Mouse (Mus musculus): ENCODE data around the gene Prkaa2. TPM values are rescaled to one million over a fixed set of nuclear protein-coding genes. Genes with fewer than 3 reads are reported as not detected.

Gene Prkaa2
- polyA plus RNA-seq, 1 experiment from 2014 or later, result 0.72 TPM

DNA sequence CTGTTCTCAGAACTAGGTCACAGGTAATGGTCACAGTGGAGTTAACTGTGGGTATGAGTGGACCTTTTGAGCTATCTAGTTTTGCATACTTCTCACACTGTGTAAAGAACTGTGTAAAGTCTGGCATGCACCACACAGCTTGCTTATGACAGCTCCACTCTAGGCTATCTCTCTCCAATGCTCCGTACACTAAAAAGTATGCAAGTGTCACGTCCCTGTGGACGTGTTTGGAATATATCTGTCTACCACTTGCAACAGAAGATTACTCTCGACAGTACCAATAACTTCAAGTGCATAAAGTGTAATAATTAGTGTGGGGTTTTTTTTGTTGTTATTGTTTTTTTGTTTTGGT lies 8.4 kb downstream of the Prkaa2 start:
- 85% methylated on average over 4 of the region's 4 CpGs for WGBS
- no peak for ATAC-seq (ENCODE audit: insufficient number of reproducible peaks, low FRiP score, low TSS enrichment, low read depth)
- Histone ChIP-seq H3K4me3 (ENCODE audit: low read depth, low read length) (no peak overlapping the region), H3K4me1 (ENCODE audit: control insufficient read depth, insufficient read depth, low read length) (no peaks in the 10 kb centered on the region), H3K27me3 (ENCODE audit: control insufficient read depth, insufficient read depth, low read length) (no peaks in the 10 kb centered on the region), H3K4me2 (ENCODE audit: low read depth, severe bottlenecking) (no peak overlapping the region), H3K36me3 (ENCODE audit: control insufficient read depth, insufficient read depth, low read length) (no peaks in the 10 kb centered on the region), H3K9ac (ENCODE audit: low read length) (no peak overlapping the region), H3K9me3 (ENCODE audit: control insufficient read depth, low read length) (no peaks in the 10 kb centered on the region), H3K27ac (replicated peaks; ENCODE audit: low read depth, low read length) (no peak overlapping the region)
- DNase-seq (ENCODE audit: low spot score), result no peak

GRCm38 (mm10) chr4:105100508-105101336 lies 9.0 kb downstream of the Prkaa2 start:
- no peak overlapping the region for H3K27ac ChIP-seq (replicated peaks; ENCODE audit: low read depth, low read length)
- DNase-seq (ENCODE audit: low spot score), result no peak
- no peak overlapping the region for H3K4me3 ChIP-seq (ENCODE audit: low read depth, low read length)

GRCm38 (mm10) chr4:105098660-105099059 lies 11.0 kb downstream of the Prkaa2 start:
- no peak overlapping the region for H3K4me2 ChIP-seq (ENCODE audit: low read depth, severe bottlenecking)

More at GRCm38 (mm10) chr4:105100508-105101336, 9.0 kb downstream of the Prkaa2 start:
- WGBS, result 59% methylated on average over 5 of the region's 5 CpGs
- H3K9me3 ChIP-seq (ENCODE audit: control insufficient read depth, low read length), result no peaks in the 10 kb centered on the region
- no peak overlapping the region for H3K9ac ChIP-seq (ENCODE audit: low read length)
- H3K4me2 ChIP-seq (ENCODE audit: low read depth, severe bottlenecking), result no peak overlapping the region
- H3K4me1 ChIP-seq (ENCODE audit: control insufficient read depth, insufficient read depth, low read length), result no peaks in the 10 kb centered on the region
- ATAC-seq (ENCODE audit: insufficient number of reproducible peaks, low FRiP score, low TSS enrichment, low read depth), result no peak
- no peaks in the 10 kb centered on the region for H3K27me3 ChIP-seq (ENCODE audit: control insufficient read depth, insufficient read depth, low read length)
- no peaks in the 10 kb centered on the region for H3K36me3 ChIP-seq (ENCODE audit: control insufficient read depth, insufficient read depth, low read length)

GRCm38 (mm10) chr4:105098158-105098557 lies 11.5 kb downstream of the Prkaa2 start:
- no peak for DNase-seq (ENCODE audit: low spot score)
- no peak overlapping the region for H3K4me3 ChIP-seq (ENCODE audit: low read depth, low read length)
- 90% methylated on average over 8 of the region's 8 CpGs for WGBS
- no peaks in the 10 kb centered on the region for H3K36me3 ChIP-seq (ENCODE audit: control insufficient read depth, insufficient read depth, low read length)
- no peak for ATAC-seq (ENCODE audit: insufficient number of reproducible peaks, low FRiP score, low TSS enrichment, low read depth)
- no peaks in the 10 kb centered on the region for H3K9me3 ChIP-seq (ENCODE audit: control insufficient read depth, low read length)
- H3K27ac ChIP-seq (replicated peaks; ENCODE audit: low read depth, low read length), result no peak overlapping the region
- H3K4me1 ChIP-seq (ENCODE audit: control insufficient read depth, insufficient read depth, low read length), result no peaks in the 10 kb centered on the region
- no peaks in the 10 kb centered on the region for H3K27me3 ChIP-seq (ENCODE audit: control insufficient read depth, insufficient read depth, low read length)
- no peak overlapping the region for H3K9ac ChIP-seq (ENCODE audit: low read length)
- H3K4me2 ChIP-seq (ENCODE audit: low read depth, severe bottlenecking), result no peak overlapping the region

More at GRCm38 (mm10) chr4:105098660-105099059, 11.0 kb downstream of the Prkaa2 start:
- no peaks in the 10 kb centered on the region for H3K9me3 ChIP-seq (ENCODE audit: control insufficient read depth, low read length)
- DNase-seq (ENCODE audit: low spot score) (no peak), ATAC-seq (ENCODE audit: insufficient number of reproducible peaks, low FRiP score, low TSS enrichment, low read depth) (no peak)
- H3K36me3 ChIP-seq (ENCODE audit: control insufficient read depth, insufficient read depth, low read length), result no peaks in the 10 kb centered on the region
- H3K4me1 ChIP-seq (ENCODE audit: control insufficient read depth, insufficient read depth, low read length), result no peaks in the 10 kb centered on the region
- no peaks in the 10 kb centered on the region for H3K27me3 ChIP-seq (ENCODE audit: control insufficient read depth, insufficient read depth, low read length)
- H3K4me3 ChIP-seq (ENCODE audit: low read depth, low read length), result no peak overlapping the region
- 89% methylated on average over 7 of the region's 7 CpGs for WGBS
- H3K9ac ChIP-seq (ENCODE audit: low read length), result no peak overlapping the region
- no peak overlapping the region for H3K27ac ChIP-seq (replicated peaks; ENCODE audit: low read depth, low read length)

DNA sequence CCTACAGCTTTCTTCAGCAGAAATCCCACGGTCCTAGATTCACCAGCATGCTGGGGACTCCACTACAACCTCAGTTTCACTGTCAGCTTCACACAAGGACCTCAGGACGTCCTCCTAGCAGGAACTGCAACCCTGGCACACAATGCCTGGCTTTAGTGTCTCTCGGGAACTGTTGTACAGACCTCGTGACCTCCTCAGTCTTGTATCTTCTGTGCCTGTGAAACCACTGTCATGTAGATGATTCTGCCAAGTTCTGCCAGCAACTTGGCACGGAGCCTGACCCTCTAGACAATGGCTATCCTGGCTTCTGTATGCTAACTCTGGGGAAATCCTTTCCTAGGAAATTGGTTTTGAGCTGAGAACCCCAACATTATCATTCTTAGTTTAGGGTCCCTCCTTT lies 14.4 kb downstream of the Prkaa2 start:
- Histone ChIP-seq H3K4me1 (ENCODE audit: control insufficient read depth, insufficient read depth, low read length) (no peaks in the 10 kb centered on the region), H3K4me3 (ENCODE audit: low read depth, low read length) (no peak overlapping the region), H3K27me3 (ENCODE audit: control insufficient read depth, insufficient read depth, low read length) (no peaks in the 10 kb centered on the region), H3K36me3 (ENCODE audit: control insufficient read depth, insufficient read depth, low read length) (no peaks in the 10 kb centered on the region), H3K9me3 (ENCODE audit: control insufficient read depth, low read length) (no peaks in the 10 kb centered on the region), H3K27ac (replicated peaks; ENCODE audit: low read depth, low read length) (no peak overlapping the region), H3K4me2 (ENCODE audit: low read depth, severe bottlenecking) (no peak overlapping the region), H3K9ac (ENCODE audit: low read length) (no peak overlapping the region)
- WGBS, result 78% methylated on average over 5 of the region's 5 CpGs
- no peak for ATAC-seq (ENCODE audit: insufficient number of reproducible peaks, low FRiP score, low TSS enrichment, low read depth)
- no peak for DNase-seq (ENCODE audit: low spot score)

GRCm38 (mm10) chr4:105093951-105094350 lies 15.7 kb downstream of the Prkaa2 start:
- no peaks in the 10 kb centered on the region for H3K4me1 ChIP-seq (ENCODE audit: control insufficient read depth, insufficient read depth, low read length)
- 95% methylated on average over 1 of the region's 1 CpGs for WGBS

GRCm38 (mm10) chr4:105090417-105090816 lies 19.3 kb downstream of the Prkaa2 start:
- Histone ChIP-seq H3K9me3 (ENCODE audit: control insufficient read depth, low read length) (no peaks in the 10 kb centered on the region), H3K4me3 (ENCODE audit: low read depth, low read length) (no peak overlapping the region), H3K4me1 (ENCODE audit: control insufficient read depth, insufficient read depth, low read length) (no peaks in the 10 kb centered on the region), H3K36me3 (ENCODE audit: control insufficient read depth, insufficient read depth, low read length) (no peaks in the 10 kb centered on the region), H3K27ac (replicated peaks; ENCODE audit: low read depth, low read length) (no peak overlapping the region), H3K27me3 (ENCODE audit: control insufficient read depth, insufficient read depth, low read length) (no peaks in the 10 kb centered on the region), H3K4me2 (ENCODE audit: low read depth, severe bottlenecking) (no peak overlapping the region), H3K9ac (ENCODE audit: low read length) (no peak overlapping the region)
- 85% methylated on average over 5 of the region's 5 CpGs for WGBS
- ATAC-seq (ENCODE audit: insufficient number of reproducible peaks, low FRiP score, low TSS enrichment, low read depth) (no peak), DNase-seq (ENCODE audit: low spot score) (no peak)

More at GRCm38 (mm10) chr4:105093951-105094350, 15.7 kb downstream of the Prkaa2 start:
- H3K27ac ChIP-seq (replicated peaks; ENCODE audit: low read depth, low read length), result no peak overlapping the region
- no peaks in the 10 kb centered on the region for H3K27me3 ChIP-seq (ENCODE audit: control insufficient read depth, insufficient read depth, low read length)
- H3K9me3 ChIP-seq (ENCODE audit: control insufficient read depth, low read length), result no peaks in the 10 kb centered on the region
- H3K4me2 ChIP-seq (ENCODE audit: low read depth, severe bottlenecking), result no peak overlapping the region
- DNase-seq (ENCODE audit: low spot score) (no peak), ATAC-seq (ENCODE audit: insufficient number of reproducible peaks, low FRiP score, low TSS enrichment, low read depth) (no peak)
- H3K36me3 ChIP-seq (ENCODE audit: control insufficient read depth, insufficient read depth, low read length), result no peaks in the 10 kb centered on the region
- no peak overlapping the region for H3K4me3 ChIP-seq (ENCODE audit: low read depth, low read length)
- H3K9ac ChIP-seq (ENCODE audit: low read length), result no peak overlapping the region

GRCm38 (mm10) chr4:105089386-105089785 lies 20.3 kb downstream of the Prkaa2 start:
- DNase-seq (ENCODE audit: low spot score) (no peak), ATAC-seq (ENCODE audit: insufficient number of reproducible peaks, low FRiP score, low TSS enrichment, low read depth) (no peak)
- no peak overlapping the region for H3K9ac ChIP-seq (ENCODE audit: low read length)
- 95% methylated on average over 7 of the region's 7 CpGs for WGBS
- no peaks in the 10 kb centered on the region for H3K36me3 ChIP-seq (ENCODE audit: control insufficient read depth, insufficient read depth, low read length)
- H3K4me1 ChIP-seq (ENCODE audit: control insufficient read depth, insufficient read depth, low read length), result no peaks in the 10 kb centered on the region
- H3K27me3 ChIP-seq (ENCODE audit: control insufficient read depth, insufficient read depth, low read length), result no peaks in the 10 kb centered on the region
- no peak overlapping the region for H3K4me3 ChIP-seq (ENCODE audit: low read depth, low read length)
- H3K9me3 ChIP-seq (ENCODE audit: control insufficient read depth, low read length), result no peaks in the 10 kb centered on the region
- H3K4me2 ChIP-seq (ENCODE audit: low read depth, severe bottlenecking), result no peak overlapping the region
- no peak overlapping the region for H3K27ac ChIP-seq (replicated peaks; ENCODE audit: low read depth, low read length)

DNA sequence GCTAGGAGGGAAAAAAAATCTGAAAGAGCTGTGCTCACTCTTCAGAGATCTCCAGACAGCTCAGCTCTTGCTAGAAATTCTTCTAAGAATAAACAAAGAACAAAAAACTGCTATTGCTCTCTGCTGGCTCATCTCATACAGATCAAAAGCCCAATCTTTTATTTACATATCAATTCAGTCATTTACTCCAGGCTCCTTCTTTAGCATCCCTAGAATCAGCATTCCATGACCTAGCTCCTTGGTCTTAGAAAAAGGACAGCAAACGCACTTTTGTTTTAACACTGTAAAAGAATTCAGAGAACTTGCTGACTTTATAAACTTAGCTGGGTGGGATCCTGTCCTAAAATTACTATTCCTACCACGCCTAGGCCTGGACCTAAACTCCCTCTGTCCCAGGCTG lies 21.0 kb downstream of the Prkaa2 start:
- Histone ChIP-seq H3K9me3 (ENCODE audit: control insufficient read depth, low read length) (no peaks in the 10 kb centered on the region), H3K27ac (replicated peaks; ENCODE audit: low read depth, low read length) (no peak overlapping the region), H3K27me3 (ENCODE audit: control insufficient read depth, insufficient read depth, low read length) (no peaks in the 10 kb centered on the region), H3K36me3 (ENCODE audit: control insufficient read depth, insufficient read depth, low read length) (no peaks in the 10 kb centered on the region), H3K4me2 (ENCODE audit: low read depth, severe bottlenecking) (no peak overlapping the region), H3K4me3 (ENCODE audit: low read depth, low read length) (no peak overlapping the region), H3K4me1 (ENCODE audit: control insufficient read depth, insufficient read depth, low read length) (no peaks in the 10 kb centered on the region), H3K9ac (ENCODE audit: low read length) (no peak overlapping the region)
- WGBS, result 76% methylated on average over 2 of the region's 2 CpGs
- ATAC-seq (ENCODE audit: insufficient number of reproducible peaks, low FRiP score, low TSS enrichment, low read depth), result no peak
- no peak for DNase-seq (ENCODE audit: low spot score)

Measured in limb, embryonic 11.5 days (tissue).